Mouse (Mus musculus) gastrocnemius, adult 2 months (tissue): ENCODE measurements around the gene Rpl18a. TPM values are rescaled to one million over a fixed set of nuclear protein-coding genes. Genes with fewer than 3 reads are reported as not detected.

ENCODE experiments used
- DNase-seq: peaks from one replicate; pipeline ENCODE4 v3.0.0; 2022
- H3K27ac ChIP-seq: fragments of 200-600 bp; 2 replicates; pipeline ENCODE4 v1.8.1; 2022; ENCODE audit warnings: mild to moderate bottlenecking
- H3K4me3 ChIP-seq: fragments of 200-600 bp; 2 replicates; pipeline ENCODE4 v1.8.1; 2022; ENCODE audit warnings: mild to moderate bottlenecking, moderate library complexity
- CTCF ChIP-seq: fragments of 200-600 bp; IDR thresholded peaks from 2 replicates; pipeline ENCODE4 v1.8.1; 2022; ENCODE audit warnings: antibody characterized with exemption, mild to moderate bottlenecking, moderate library complexity
- intact Hi-C: fragments of 180-260 bp; cut with DNase I; formaldehyde crosslinking; loops from one replicate; pipeline ENCODE4 v1.15.1; 2025
- total RNA-seq, 2 experiments: library from RNA; stranded (reverse); gene quantifications; 2 replicates each; pipeline ENCODE4 v1.2.3; 2021

The Rpl18a gene
- total RNA-seq, 2 experiments from 2014 or later = 932 to 1,039 TPM

- 0 out of 2 replicates have a peak within 1 kb of the TSS, but pooled peaks have one; percentile 25 for H3K27ac ChIP-seq
- peak; percentile 14; the same call in 1 of the 2 replicates for TF ChIP-seq CTCF
- peak within 1 kb of the TSS; percentile 94 for H3K4me3 ChIP-seq
- no peak for DNase-seq
- intact Hi-C loops = no loop called here
Measured at GRCm38 (mm10) chr8:70862824-70863641, 34.2 kb downstream of the Rpl18a start, which contains the start of gene Kcnn1. Gene Kcnn1, minus strand, starts transcription at chr8:70863258.

- DNase-seq = no peak
- intact Hi-C loops = loop anchor here (10.0 kb wide), 1 partner anchor 53 kb away; the partner anchor contains the start of genes Il12rb1 and Mast3
- H3K27ac ChIP-seq = no peak overlapping the region
- TF ChIP-seq CTCF = no peak
- no peak overlapping the region for H3K4me3 ChIP-seq
Measured at GRCm38 (mm10) chr8:70857516-70857915, 39.7 kb downstream of the Rpl18a start.

GRCm38 (mm10) chr8:70856541-70857197 is 40.5 kb downstream of the Rpl18a start:
- DNase-seq = peak; percentile 91
- Histone ChIP-seq H3K27ac (peak overlapping the region; percentile 85), H3K4me3 (peak overlapping the region; percentile 74)
- intact Hi-C loops = loop anchor here (10.0 kb wide), 1 partner anchor 52 kb away; the partner anchor contains the start of genes Il12rb1 and Mast3
- TF ChIP-seq CTCF = no peak

- intact Hi-C loops = loop anchor here (10.0 kb wide), 1 partner anchor 51 kb away; the partner anchor contains the start of genes Il12rb1 and Mast3
- Histone ChIP-seq H3K4me3 (peak overlapping the region; percentile 74), H3K27ac (peak overlapping the region; percentile 85; the same call in 1 of the 2 replicates)
- no peak for DNase-seq
- no peak for TF ChIP-seq CTCF
Measured at GRCm38 (mm10) chr8:70856028-70856427, 41.2 kb downstream of the Rpl18a start.

GRCm38 (mm10) chr8:70853863-70854262 is 43.3 kb downstream of the Rpl18a start:
- DNase-seq = no peak
- Histone ChIP-seq H3K4me3 (no peak overlapping the region), H3K27ac (no peak overlapping the region)
- intact Hi-C loops = loop anchor here (10.0 kb wide), 1 partner anchor 49 kb away; the partner anchor contains the start of genes Il12rb1 and Mast3
- TF ChIP-seq CTCF = no peak

- Histone ChIP-seq H3K4me3 (no peak overlapping the region), H3K27ac (no peak overlapping the region)
- TF ChIP-seq CTCF = no peak
- DNase-seq = no peak
- intact Hi-C loops = loop anchor here (10.0 kb wide), 1 partner anchor 48 kb away; the partner anchor contains the start of genes Il12rb1 and Mast3
Measured at GRCm38 (mm10) chr8:70852595-70853231, 44.5 kb downstream of the Rpl18a start.

GRCm38 (mm10) chr8:70851837-70852236 is 45.4 kb downstream of the Rpl18a start:
- intact Hi-C loops = loop anchor here (10.0 kb wide), 1 partner anchor 47 kb away; the partner anchor contains the start of genes Il12rb1 and Mast3
- Histone ChIP-seq H3K27ac (no peak overlapping the region), H3K4me3 (no peak overlapping the region)
- TF ChIP-seq CTCF = no peak
- no peak for DNase-seq

- Histone ChIP-seq H3K27ac (no peak overlapping the region), H3K4me3 (no peak overlapping the region)
- TF ChIP-seq CTCF = no peak
- no peak for DNase-seq
- intact Hi-C loops = loop anchor here (10.0 kb wide), 1 partner anchor 46 kb away; the partner anchor contains the start of genes Il12rb1 and Mast3
Measured at GRCm38 (mm10) chr8:70850947-70851346, 46.3 kb downstream of the Rpl18a start.

GRCm38 (mm10) chr8:70850132-70850845 is 46.9 kb downstream of the Rpl18a start:
- DNase-seq = no peak
- intact Hi-C loops = loop anchor here (10.0 kb wide), 1 partner anchor 45 kb away; the partner anchor contains the start of genes Il12rb1 and Mast3
- peak overlapping the region; percentile 38; the same call in 1 of the 2 replicates for H3K27ac ChIP-seq
- no peak overlapping the region for H3K4me3 ChIP-seq
- no peak for TF ChIP-seq CTCF

- Histone ChIP-seq H3K4me3 (no peak overlapping the region), H3K27ac (peak overlapping the region; percentile 46)
- intact Hi-C loops = no loop called here
- peak; percentile 83 for DNase-seq
- no peak for TF ChIP-seq CTCF
Measured at GRCm38 (mm10) chr8:70849333-70849990, 47.8 kb downstream of the Rpl18a start.
